Mouse (Mus musculus) small intestine, adult 2 months (tissue): ENCODE results near the gene Crtc2.

Experiments used
- CTCF ChIP-seq: fragments of 200-500 bp; IDR thresholded peaks from 2 replicates; pipeline ENCODE4 v1.5.1; 2012; ENCODE audit warnings: low read depth, mild to moderate bottlenecking, control low read depth, inconsistent platforms, low read length, moderate library complexity, mixed read lengths; ENCODE audit not compliant: insufficient replicate concordance, insufficient read length; ENCODE audit errors: extremely low read depth
- POLR2A ChIP-seq: fragments of 200-500 bp; IDR thresholded peaks from 2 replicates; pipeline ENCODE4 v1.6.1; 2012; ENCODE audit warnings: low read depth, mild to moderate bottlenecking, control low read depth, inconsistent platforms, low read length, moderate library complexity

- TF ChIP-seq CTCF = no peak
- TF ChIP-seq POLR2A = no peak
Measured at GRCm38 (mm10) chr3:90284150-90284549, 30.2 kb downstream of the Crtc2 start.
